Mouse (Mus musculus): ENCODE data around the gene Pom121l12.

Pom121l12 gene

GRCm38 (mm10) chr11:14598976-14599375 is at the start of gene Pom121l12:
Gene Pom121l12, plus strand, starts transcription at chr11:14599276.
- no peak for DNase-seq (ENCODE audit: low spot score)

- DNase-seq (ENCODE audit: low spot score) = no peak
Measured at GRCm38 (mm10) chr11:14611859-14612258, 12.8 kb downstream of the Pom121l12 start.

All from ovary, adult 18-20 months (tissue).